Mouse (Mus musculus) thymus, postnatal 25 days (tissue): ENCODE results near the gene Drd1.

Experiments used
- DNase-seq: peaks from one replicate; pipeline ENCODE4 v3.0.0; 2022

Gene Drd1

DNA sequence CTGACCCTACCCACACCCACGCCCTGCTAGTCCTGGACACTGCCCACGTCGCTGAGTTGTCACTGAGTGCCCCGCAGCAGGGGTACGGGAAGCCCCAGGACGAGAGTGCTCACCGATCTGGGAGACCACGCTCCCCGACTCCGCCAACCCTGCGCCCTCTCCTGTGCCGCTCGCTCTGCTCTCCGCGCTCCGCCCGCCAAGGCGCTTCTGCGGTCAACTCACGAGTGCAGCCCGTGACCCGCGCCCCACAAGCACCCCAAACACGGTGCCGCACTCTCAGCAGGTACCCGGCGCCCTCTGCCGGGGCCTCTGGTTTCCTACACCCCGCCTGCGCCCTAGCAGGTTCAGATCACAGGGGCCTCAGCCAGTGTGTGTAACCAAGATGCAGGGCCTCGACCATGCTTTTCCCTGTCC lies at the start of gene Drd1:
Gene Drd1, minus strand, starts transcription at position 258 of the 414 bp plus-strand sequence.
- DNase-seq: peak; percentile 77

DNA sequence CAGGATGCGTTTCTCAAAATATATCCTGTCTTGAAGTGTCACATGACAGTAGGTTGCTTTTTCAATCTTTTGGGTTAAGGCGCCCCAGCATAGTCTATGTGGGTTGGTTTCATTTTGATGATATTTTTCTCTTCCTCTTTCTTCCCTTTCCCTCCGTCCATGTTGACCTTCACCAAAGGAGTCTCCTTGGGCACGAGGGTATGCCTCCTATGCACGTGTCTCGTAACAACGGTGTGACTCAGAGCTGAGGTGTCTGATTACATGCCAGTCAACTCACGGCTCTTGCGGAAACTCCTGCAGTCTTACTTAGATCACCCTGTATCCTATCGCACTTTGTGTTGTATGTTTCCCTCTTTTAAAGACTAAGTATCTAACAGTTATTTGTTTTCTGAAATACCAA lies 48.4 kb upstream of the Drd1 start:
- DNase-seq: no peak

DNA sequence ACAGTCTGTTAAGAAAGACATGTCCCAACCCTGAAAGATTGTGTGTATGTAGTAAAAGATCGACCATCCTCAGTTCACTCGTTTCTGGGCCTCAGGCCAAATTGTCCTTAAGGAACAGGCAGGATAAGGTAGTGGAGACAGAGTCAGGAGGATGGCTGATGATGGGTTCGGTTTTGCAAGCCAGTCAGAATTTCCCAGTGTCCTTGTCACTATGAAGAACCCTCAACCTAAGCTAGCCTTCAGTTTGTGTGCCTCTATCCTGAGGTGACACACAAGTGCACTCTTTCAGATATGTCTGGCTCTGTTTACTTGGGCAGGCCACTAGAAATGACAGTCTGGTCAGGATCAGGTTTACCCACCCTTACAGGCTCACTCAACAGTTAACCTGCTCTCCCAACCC lies 47.8 kb upstream of the Drd1 start:
- no peak for DNase-seq

DNA sequence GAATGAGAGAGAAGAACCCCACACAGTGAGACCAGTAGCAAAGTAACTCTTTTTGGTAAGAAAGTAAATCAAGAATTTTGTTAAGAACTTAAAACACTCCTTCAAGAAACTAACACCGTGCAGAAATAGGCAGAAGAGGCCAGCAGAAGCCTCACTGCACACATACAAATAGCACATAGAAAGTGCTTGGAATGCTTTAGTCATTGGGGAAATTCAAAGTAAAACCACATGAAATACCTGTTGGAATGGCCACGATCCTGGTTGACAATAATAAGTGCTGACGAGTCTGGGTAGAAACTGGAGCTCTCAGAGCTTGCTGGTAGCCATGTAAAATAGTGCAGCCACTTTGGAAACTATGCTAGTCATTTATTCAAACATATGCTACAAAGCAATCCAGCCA lies 46.6 kb upstream of the Drd1 start:
- DNase-seq: no peak

DNA sequence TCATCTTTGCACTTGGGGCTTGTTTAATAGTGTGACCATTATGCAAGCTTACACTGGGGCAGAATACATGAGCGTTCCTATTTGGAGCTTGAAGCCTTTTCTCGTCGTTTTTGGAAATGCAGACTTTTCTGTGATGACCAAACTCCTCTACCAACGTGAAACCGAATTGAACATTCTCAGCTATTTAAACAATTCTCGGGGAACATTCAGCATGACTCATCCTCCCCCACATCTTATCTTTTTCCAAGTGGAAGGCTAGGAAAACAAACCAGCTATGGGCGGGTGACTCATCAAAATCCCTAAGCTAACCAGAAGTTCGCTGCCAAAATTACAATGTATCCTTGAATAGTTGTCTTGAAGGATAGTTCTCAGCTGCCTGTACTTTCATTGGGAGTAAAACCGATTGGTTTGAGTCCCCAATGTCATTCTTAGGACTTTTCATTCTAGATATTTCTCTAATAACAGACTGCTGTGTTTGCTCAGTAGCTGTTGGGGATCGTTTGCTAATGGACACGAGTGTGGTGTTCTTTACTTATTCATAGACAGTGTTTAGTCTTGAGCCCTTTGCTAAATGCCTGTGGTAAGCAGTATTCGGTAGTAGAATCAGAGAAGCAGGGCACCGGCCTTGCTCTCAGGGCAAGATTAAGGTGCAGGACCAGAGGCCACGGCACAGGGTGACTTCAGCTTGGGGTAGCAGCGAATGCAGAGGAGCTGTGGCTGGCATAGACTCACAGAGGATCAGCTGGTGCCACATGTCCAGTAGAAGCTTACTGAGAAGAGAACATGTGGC lies 45.7 kb upstream of the Drd1 start:
- no peak for DNase-seq

DNA sequence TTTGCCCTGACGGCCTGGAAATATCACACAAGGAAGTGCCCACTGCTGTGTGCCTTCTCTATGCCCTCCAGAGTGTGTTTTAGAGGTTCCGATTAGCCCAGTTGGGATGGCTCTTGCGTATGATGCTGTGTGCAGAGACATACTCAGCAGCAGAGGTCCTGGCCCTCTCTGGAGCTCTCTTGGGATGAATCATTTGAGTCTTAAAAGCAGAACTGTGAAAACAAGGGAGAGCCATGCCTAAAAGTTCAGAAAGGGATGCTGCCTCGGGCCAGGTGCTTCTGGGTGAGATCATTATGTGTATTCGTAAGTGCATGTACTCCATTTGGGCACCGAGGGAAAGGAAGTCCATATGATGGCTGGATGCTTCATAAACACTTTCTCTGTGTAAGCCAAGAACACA lies 42.3 kb upstream of the Drd1 start:
- DNase-seq: no peak

DNA sequence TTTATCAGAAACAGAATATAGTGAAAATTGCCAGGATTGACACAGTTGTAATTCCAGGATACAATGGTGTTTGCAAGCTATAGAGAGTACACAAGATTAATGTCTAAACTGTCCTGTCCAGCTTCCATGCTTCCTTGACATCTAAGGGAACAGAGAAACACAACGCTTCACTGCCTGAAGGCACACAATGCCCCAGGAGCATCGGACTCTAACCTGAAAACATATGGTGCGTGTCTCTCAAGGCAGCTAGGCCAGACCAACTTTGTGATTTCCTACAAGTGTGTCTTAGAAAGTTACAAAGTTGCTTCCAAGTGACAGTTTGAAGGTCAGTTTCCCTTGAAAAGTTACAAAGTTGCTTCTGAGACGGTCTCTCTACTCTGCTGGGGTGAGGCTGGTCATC lies 41.7 kb upstream of the Drd1 start:
- no peak for DNase-seq

DNA sequence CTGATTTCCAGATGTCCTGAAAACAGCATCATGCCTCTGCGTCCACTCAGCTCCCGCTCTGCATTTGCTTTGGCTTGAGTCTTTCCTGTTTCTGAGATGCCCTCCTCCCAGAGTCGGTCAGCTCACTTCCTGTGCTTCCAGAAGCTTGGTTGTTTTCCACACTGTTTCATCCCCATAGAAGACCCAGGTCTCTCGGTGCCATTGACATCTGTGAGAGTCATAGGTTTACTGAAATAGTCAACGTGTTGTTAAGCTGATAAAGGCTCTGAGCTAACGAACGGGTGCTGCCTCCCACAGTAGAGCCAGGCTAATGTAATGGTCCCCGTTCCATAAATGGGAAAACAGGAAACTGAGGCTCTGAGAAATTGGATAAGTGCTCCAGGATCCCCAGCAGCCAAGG lies 40.2 kb upstream of the Drd1 start:
- DNase-seq: no peak

DNA sequence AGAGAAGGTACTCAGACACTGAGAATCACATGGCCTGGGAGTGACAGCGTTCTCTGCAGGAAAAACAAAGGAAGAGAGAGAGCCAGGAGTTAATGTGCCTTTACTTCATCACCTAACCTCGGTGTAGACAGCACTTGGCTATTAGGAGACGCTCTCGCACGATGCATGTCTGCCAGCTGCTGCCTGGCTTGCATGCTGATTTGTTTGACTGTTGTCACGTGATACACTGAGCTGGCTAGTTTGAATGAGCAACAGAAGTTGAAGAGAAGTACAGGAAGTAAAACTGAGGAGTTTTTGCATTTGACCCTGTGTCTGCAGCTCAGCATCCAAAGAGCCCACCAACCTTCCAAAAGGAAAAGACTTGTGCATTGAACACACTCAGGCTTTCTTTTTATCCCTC lies 39.5 kb upstream of the Drd1 start:
- no peak for DNase-seq

DNA sequence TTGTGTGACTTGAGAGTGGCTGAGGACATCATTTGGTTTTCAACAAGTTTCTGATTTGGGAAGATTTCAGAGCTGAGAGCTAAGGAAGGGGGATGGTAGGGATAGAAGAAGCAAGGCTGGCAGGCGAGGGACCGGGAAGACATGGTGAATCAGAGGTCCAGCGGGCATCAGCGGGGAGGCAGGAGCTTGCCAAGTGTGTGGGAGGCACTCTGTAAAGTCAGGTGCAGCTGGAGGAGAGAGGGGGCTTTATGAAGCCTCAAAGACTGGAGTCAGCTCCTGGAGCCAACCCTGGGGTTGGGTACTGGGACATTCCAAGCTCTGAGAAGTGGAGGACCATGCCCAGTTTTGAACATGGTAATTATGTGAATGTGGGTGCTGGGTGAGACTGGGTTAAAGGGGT lies 38.8 kb upstream of the Drd1 start:
- no peak for DNase-seq

DNA sequence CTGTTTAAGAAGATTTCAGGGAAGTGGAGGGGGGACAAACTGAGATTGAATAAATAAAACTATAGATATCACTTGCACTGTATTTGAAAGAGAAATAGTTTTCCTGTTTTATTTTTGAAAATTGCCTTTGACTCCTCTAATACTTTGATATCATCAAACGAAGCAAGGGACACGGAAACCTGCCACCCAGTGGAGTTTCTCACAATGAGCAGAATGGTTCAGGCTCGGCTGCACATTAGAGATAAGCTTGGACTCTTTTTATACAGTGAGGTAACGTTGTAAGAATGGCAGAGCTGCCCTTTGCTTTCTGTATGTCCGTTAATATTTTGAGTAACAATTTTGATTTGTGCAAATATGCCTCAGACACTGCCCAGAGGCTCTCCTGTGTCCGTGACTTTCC lies 36.2 kb upstream of the Drd1 start:
- DNase-seq: no peak

DNA sequence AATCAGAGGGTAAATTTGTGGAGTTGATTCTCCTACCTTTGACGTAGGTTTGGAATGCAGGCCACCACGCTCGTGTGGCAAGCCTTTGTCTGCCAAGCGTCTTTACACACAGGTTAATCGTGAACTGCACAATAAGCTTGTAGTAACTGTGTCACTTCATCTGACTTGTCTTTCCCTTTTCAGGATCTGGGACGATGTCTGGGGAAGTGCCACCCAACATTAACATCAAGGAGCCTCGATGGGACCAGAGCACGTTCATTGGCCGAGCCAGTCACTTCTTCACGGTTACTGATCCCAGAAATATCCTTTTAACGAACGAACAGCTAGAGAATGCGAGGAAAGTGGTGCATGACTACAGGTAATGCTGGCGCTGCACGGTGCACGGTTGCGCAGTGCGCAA lies 29.8 kb upstream of the Drd1 start:
- DNase-seq: no peak

DNA sequence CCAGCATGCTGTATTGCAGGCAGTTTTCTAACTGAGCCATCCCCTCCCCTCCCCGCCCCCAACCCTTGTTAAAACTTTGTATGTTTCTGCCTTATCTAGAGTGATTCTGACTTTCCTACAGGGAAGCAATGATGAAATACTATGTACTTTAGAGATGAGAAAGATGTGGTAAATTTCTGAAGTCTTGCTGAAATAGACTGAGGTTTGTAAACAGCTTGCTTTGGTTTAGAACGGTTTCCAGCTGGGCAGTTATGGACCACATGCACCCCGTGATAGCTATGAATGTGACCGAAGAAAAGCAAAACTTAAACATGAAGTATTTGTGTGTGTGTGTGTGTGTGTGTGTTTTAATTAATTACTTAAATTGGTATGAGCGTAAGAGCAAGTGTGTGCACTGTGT lies 29.3 kb upstream of the Drd1 start:
- DNase-seq: no peak

DNA sequence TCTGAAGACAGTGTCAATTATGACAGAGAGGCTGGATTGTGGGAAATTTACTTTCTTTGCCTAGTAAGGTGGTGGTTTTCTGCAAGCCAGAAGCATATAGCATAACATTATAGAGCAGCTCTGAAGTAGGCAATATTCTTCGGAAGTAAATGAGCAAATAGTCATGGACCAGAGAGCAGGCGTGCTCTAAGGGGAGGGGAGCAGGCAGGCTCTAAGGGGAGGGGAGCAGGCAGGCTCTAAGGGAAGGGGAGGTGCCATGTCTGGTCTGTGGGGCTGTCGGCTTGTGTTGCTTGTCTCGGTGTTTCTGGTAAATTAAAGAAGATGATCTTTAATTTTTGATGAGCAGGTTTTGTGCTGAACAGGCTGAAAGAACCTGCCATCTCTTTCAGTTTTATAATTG lies 28.7 kb upstream of the Drd1 start:
- DNase-seq: no peak

DNA sequence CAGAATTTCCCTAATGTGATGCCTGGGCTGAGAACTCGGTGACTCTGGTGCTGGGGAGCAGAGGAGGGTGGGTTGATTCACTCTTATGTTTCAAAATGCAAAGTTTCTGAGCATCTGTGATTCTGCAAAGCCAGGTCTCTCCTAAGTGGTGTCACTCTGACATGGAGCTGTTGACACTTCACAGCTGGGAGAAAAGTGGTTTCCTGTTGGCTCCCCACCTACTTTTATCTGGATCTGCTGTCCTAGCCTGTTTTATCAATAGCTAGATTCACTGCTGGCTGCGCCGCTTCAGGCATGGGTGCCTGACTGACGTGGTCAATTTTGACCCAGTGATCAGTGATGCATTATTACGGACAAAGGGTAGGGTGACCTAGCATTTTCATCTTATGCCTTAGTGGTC lies 27.4 kb upstream of the Drd1 start:
- no peak for DNase-seq

DNA sequence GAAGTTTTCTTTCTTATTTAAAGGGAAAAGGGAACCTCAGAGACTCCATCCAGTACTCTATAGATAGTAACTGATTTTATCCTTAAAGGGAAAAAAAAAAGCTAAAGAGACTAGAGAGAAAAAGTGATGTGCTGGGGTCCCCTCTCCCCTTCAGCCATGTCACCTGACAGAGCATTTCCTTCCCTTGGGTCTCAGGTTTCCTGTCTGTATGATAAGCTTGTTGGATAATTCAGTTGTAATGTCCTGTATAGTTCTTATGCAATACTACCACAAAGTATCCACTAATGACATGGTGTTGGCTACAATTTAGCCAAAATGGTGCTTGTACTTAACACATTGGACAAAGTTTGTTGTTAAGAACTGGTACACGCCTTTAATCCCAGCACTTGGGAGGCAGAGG lies 25.3 kb upstream of the Drd1 start:
- DNase-seq: no peak

DNA sequence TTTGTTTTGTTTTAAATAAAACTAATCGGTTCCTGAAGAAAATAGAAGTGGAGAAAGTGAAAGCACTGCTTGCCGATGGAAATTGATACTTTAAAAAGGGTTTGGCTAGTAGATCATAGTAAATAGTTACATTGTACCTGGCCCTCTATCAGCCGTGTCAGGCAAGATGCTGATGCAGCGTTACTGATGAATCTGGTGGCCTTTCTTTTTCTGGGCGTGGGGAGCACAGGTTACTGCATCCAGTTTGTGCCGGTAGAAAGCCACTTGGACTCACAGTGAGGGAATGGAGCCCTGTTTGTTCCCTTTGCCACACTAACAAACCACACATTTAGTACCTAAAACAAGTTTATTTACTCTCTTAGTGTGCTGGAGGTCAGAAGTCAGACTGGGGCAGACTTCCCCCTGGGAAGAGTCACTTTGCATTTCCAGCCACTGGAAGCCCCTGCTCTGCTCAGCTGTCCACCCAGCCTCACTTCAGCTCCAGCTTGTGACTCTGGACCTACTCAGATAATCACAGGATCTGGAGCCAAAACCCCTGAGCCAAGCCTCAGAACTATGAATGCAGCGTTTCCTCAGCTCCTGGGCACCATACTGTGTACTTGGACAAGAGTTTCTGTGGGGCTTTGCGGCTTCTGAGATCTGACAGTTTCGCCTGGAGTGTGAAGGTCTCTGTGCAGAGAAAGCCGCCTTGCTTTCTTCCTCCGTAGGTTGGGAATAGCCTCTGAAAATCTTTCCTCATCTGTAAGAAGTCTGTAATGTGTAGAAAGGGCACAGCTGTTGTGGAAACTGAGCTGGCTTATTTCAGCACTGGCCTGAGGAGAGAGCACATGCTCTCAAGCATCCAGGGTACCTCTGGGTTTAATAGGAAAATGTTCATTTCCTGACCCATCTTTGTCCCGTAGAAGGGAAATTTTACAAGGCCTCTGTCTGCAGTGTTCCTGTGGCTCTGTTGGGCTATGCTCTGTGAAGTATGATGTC lies 24.6 kb upstream of the Drd1 start:
- no peak for DNase-seq

DNA sequence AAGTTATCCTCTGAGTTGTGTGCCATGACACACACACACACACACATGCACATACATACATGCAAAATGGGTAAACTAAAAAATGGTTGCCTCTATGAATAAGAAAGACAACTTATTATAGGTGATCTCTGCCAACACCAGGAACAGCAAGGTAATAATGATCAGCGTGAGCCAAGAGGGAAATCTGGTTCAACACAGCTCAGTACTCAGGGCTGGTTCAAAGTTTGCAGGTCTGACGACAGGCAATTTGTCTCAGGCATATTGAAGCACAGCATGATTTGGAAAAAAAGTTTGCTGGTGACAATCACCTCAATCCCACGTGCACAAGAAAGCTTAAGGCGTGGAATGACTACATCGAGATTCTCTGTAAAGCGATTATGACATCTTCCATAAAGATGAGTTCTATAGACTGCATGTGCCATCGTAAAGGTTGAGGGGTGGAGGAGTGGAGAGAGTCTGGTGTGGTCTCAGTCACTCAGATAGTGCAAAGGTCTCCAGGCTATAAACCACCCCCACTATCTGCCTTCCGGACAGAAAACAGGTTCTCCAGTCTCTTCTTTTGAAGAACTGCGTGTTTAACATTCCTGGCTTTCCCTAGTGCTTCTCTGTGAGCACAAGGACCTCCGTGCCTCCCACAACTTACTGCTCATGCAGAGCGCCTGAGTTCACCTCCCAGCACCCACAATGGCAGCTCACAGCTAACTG lies 22.1 kb upstream of the Drd1 start:
- DNase-seq: no peak

DNA sequence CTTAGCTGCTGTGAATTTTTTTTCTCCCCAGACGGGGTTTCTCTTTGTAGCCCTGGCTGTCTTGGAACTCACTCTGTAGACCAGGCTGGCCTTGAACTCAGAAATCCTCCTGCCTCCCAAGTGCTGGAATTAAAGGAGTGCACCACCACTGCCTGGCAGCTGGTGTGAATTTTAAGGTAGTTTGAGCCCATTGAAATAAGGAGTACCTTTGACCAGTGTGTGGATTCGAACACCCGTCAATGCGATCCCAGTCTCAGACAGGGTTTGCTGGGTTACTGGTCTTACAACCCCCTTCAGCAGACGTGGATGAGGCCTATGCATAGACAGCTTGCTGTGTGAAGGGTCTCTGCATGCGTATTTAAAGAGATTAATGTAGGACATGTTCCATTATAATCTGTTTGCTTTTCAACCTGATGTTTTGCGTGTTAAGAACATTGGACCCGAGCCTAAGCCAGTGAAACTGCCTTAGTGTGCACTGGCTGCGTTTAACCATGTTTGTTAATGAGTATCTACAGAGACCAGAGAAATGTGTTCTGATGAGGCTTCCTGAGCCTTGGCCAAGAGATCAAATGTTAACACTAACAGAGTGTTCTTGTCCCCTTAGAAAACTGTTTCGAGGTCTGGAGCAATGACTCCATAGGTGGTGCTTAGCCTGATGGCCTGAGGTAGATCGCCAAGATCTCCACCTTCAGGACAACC lies 21.4 kb upstream of the Drd1 start:
- DNase-seq: no peak

DNA sequence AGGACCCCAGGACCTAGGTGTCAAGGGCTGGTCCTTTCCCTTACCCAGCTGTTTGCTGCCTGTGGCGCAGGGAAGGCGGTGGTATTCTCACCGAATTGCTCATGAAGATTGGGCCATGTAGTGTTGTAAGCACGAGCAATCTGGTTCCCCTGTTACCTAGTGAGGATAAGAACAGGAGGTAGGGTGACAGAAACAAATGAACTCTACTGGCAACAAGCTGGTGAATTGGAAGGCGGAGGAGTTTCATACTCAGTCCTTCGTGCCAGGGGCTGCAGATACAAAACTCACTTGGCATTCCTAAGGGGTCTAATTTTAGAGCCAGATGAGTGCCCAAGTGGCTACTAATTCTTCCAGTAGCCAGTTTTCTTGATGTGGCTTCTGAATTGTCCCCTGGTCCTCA lies 20.5 kb upstream of the Drd1 start:
- DNase-seq: no peak

DNA sequence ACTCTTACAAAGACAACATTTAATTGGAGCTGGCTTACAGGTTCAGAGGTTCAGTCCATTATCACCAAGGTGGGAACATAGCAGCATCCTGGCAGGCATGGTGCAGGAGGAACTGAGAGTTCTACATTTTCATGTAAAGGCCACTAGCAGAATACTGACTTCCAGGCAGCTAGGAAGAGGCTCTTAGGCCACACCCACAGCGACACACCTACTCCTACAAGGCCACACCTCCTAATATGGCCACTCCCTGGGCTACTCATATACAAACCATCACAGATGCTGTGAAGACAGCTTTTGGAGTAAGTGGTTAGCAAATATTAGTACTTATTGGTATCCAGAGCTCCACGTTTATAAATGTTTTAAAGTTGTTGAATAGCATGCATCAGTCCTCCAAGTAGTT lies 19.9 kb upstream of the Drd1 start:
- no peak for DNase-seq

DNA sequence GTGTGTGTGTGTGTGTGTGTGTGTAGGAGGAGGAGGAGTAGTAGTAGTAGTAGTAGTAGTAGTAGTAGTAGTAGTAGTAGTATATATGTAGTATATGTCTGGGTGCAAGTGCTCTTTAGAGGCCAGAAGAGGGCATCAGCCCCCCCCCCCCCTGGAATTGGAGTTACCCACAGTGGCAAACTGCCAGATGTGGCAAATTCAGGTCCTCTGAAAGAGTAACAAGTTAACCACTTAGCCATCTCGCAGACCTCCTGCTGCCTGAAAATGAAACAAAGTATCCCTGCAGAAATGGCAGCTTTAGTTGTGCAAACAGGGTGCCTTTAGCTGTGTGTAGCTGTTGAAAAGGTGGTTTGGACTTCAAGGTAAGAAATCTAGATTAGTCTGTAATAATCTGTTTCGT lies 18.0 kb upstream of the Drd1 start:
- DNase-seq: no peak

DNA sequence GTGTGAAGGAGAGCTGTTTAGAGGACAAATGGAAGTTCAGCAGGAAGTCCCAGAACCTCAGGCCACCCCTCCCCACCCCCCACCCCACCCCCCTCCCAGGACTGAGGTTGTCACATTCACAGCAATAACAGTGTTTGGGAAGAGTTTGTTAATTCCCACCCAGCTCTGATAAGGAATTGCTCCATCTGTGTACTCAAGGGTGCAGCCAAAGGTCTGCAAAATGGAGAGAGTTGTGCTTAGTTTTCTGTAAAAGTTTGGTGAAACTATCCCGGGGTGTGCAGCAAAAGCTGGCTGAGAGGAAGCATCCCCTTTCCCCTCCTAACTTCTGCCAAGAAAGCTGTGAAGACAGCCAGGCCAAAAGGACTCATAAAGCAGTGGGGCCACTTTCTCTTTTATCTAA lies 17.6 kb upstream of the Drd1 start:
- DNase-seq: no peak
